20 mouse cellular contexts compared by ENCODE assay signal in genomic region chr2:131397323-131397848, GRCm38 (mm10).
"Had no signal": no experiment of that assay in that cellular context is flagged by ENCODE, and none has a peak within 500 bp of the region (broad histone marks: within the 10 kb centered on the region; RNA-seq: fewer than 3 reads in every experiment).

No protein-coding gene starts in this region.

- H3K36me3 ChIP-seq: limb, embryonic 10.5 days; limb, embryonic 13.5 days; liver, embryonic 13.5 days; lung, embryonic 15.5 days; midbrain, embryonic 12.5 days; neural tube, embryonic 13.5 days had no signal

- H3K4me1 ChIP-seq: midbrain, embryonic 12.5 days; neural tube, embryonic 13.5 days had no signal

- H3K9ac ChIP-seq: limb, embryonic 13.5 days; liver, embryonic 13.5 days; lung, embryonic 15.5 days; midbrain, embryonic 12.5 days; neural tube, embryonic 13.5 days had no signal

- H3K27me3 ChIP-seq: limb, embryonic 13.5 days; liver, embryonic 13.5 days; lung, embryonic 15.5 days; midbrain, embryonic 12.5 days; neural tube, embryonic 13.5 days had no signal

- H3K4me2 ChIP-seq: limb, embryonic 13.5 days; liver, embryonic 13.5 days; lung, embryonic 15.5 days; midbrain, embryonic 12.5 days; neural tube, embryonic 13.5 days had no signal

- H3K27ac ChIP-seq: limb, embryonic 10.5 days; limb, embryonic 13.5 days; liver, embryonic 13.5 days; lung, embryonic 15.5 days; midbrain, embryonic 12.5 days; neural tube, embryonic 13.5 days had no signal

- H3K4me3 ChIP-seq: limb, embryonic 10.5 days; limb, embryonic 13.5 days; liver, embryonic 13.5 days; lung, embryonic 15.5 days; megakaryocyte, embryonic 14.5 days; midbrain, embryonic 12.5 days; myocyte; neural tube, embryonic 13.5 days had no signal

- ATAC-seq: intestine, postnatal 0 days; midbrain, embryonic 16.5 days had no signal

- H3K9me3 ChIP-seq: limb, embryonic 10.5 days; limb, embryonic 13.5 days; liver, embryonic 13.5 days; lung, embryonic 15.5 days; midbrain, embryonic 12.5 days; neural tube, embryonic 13.5 days had no signal

- DNase-seq: kidney, adult 8-10 months; kidney, postnatal 14 days; layer of hippocampus, postnatal 36 days; liver, embryonic 13.5 days; lung, adult 18-20 months; lung, postnatal 10 days; lung, postnatal 36 days; retina, postnatal 1 day; right cerebral cortex, postnatal 25 days; thymus, adult 18-20 months; thymus, postnatal 36 days had no signal
